14 mouse cellular contexts compared by ENCODE assay signal in the genomic region with DNA sequence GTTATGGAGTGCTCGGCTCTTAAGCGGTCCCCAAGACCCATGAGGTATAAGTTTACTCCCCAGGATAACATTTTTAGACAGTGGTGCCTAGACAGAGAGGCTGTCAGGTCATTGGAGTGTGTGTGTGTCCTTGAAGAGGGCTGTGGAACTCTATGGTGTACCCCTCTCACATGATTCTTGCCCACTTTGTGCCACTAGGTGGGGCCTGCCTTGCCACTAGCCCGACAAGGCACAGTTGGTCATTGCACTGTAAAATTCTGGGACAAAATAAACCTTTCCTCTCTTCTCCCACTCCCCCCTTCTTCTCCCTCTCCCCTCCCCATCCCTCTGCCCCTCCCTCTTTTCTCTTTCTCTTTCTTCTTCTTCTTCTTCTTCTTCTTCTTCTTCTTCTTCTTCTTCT.
DNase-seq lines count a peak whose midpoint lies in the region; ATAC-seq and TF ChIP-seq lines count a peak whose summit lies in the region.
"Had no signal": no experiment of that assay in that cellular context is flagged by ENCODE, and none has a peak within 500 bp of the region (broad histone marks: within the 10 kb centered on the region; RNA-seq: fewer than 3 reads in every experiment).

No protein-coding gene starts in this region.

- H3K4me2 ChIP-seq in kidney, embryonic 15.5 days = no peak overlapping the region
- H3K4me2 ChIP-seq: forebrain, embryonic 15.5 days; heart, embryonic 13.5 days; hindbrain, embryonic 13.5 days had no signal

- H3K9ac ChIP-seq in kidney, embryonic 15.5 days = no peak overlapping the region
- H3K9ac ChIP-seq: forebrain, embryonic 15.5 days; heart, embryonic 13.5 days; hindbrain, embryonic 13.5 days had no signal

- H3K4me1 ChIP-seq in kidney, embryonic 15.5 days = no peaks in the 10 kb centered on the region
- H3K4me1 ChIP-seq in spleen, adult 2 months (ENCODE audit: control insufficient read depth, insufficient read depth, insufficient read length) = no peaks in the 10 kb centered on the region
- H3K4me1 ChIP-seq: forebrain, embryonic 15.5 days; hindbrain, embryonic 13.5 days had no signal

- TF ChIP-seq CTCF in spleen, adult 2 months (IDR thresholded peaks at IDR 0.05; ENCODE audit: extremely low read depth, insufficient read depth, insufficient read length, insufficient replicate concordance) = peak; percentile 12; the same call in 1 of the 2 replicates

- no peak for TF ChIP-seq POLR2A in spleen, adult 2 months (IDR thresholded peaks at IDR 0.05; ENCODE audit: low read depth, low read length)

- no peak overlapping the region for H3K4me3 ChIP-seq in kidney, embryonic 15.5 days (replicated peaks)
- H3K4me3 ChIP-seq in spleen, adult 2 months (ENCODE audit: extremely low read depth, insufficient read depth, insufficient read length) = no peak overlapping the region
- H3K4me3 ChIP-seq: forebrain, embryonic 15.5 days; heart, embryonic 13.5 days; hindbrain, embryonic 13.5 days had no signal

- H3K36me3 ChIP-seq in kidney, embryonic 15.5 days = no peaks in the 10 kb centered on the region
- H3K36me3 ChIP-seq in spleen, adult 2 months (ENCODE audit: control insufficient read depth, insufficient read depth, low read length) = no peaks in the 10 kb centered on the region
- H3K36me3 ChIP-seq: forebrain, embryonic 15.5 days; G1E; heart, embryonic 13.5 days; hindbrain, embryonic 13.5 days had no signal

- H3K27me3 ChIP-seq in kidney, embryonic 15.5 days = no peaks in the 10 kb centered on the region
- no peaks in the 10 kb centered on the region for H3K27me3 ChIP-seq in spleen, adult 2 months (ENCODE audit: control insufficient read depth, insufficient read depth, low read length)
- H3K27me3 ChIP-seq: forebrain, embryonic 15.5 days; heart, embryonic 13.5 days; hindbrain, embryonic 13.5 days had no signal

- peak; percentile 23 for DNase-seq in CD4-positive, CD25-positive, alpha-beta regulatory T cell, adult 2 months (ENCODE audit: low read depth, low spot score)
- peak; percentile 30 to 40 for DNase-seq in kidney, postnatal 4 days
- peak in 1 of 2 experiments; percentile 15 for DNase-seq in spleen, adult 2 months (ENCODE audit: low read depth in 1 of 2, low spot score in 2 of 2)
- no peak for DNase-seq in spleen, postnatal 4 days (ENCODE audit: low spot score in 2 of 2)
- no peak for DNase-seq in MN1 (ENCODE audit: low spot score)
- no peak for DNase-seq in right cerebral cortex, adult 18-20 months
- DNase-seq: gastrocnemius, postnatal 10 days had no signal

- no peak overlapping the region for H3K27ac ChIP-seq in kidney, embryonic 15.5 days
- no peak overlapping the region for H3K27ac ChIP-seq in spleen, adult 2 months (ENCODE audit: insufficient read depth, low read length)
- H3K27ac ChIP-seq: forebrain, embryonic 15.5 days; heart, embryonic 13.5 days; hindbrain, embryonic 13.5 days had no signal

- H3K9me3 ChIP-seq in kidney, embryonic 15.5 days (replicated peaks) = no peaks in the 10 kb centered on the region
- H3K9me3 ChIP-seq: forebrain, embryonic 15.5 days; G1E; heart, embryonic 13.5 days; hindbrain, embryonic 13.5 days had no signal

- no peak for ATAC-seq in CD4-positive, CD25-positive, alpha-beta regulatory T cell, adult 4 months
- no peak for ATAC-seq in kidney, embryonic 15.5 days (replicated peaks; ENCODE audit: low FRiP score)
- ATAC-seq: activated CD4-positive, CD25-positive, alpha-beta regulatory T cell, adult 4 months; forebrain, embryonic 15.5 days had no signal

- WGBS in kidney, embryonic 15.5 days = 82% methylated on average over 3 of the region's 3 CpGs
- 80% methylated on average over 3 of the region's 3 CpGs for WGBS in spleen, adult 2 months

Comparison
In these comparisons a context has a peak if more than half of its experiments do, and no peak if none do; other contexts are left out.
1. DNase-seq: peak in CD4-positive, CD25-positive, alpha-beta regulatory T cell, adult 2 months (single experiment) and kidney, postnatal 4 days (2 of 2); none in spleen, postnatal 4 days (0 of 2), MN1 (single experiment) and right cerebral cortex, adult 18-20 months (single experiment).